Mouse (Mus musculus) intestine, postnatal 0 days (tissue): ENCODE measurements at regions not wholly inside any gene's neighbourhood (a gene's known extent, or its start where the extent isn't known, plus 50 kb on each side); places are given as distances from the start of the nearest gene placed in this dataset.

Experiments used
- ATAC-seq: fragments of 200-750 bp; cut with Nextera tagmentation; 2 replicates; pipeline ENCODE4 v1.8.0; 2017; ENCODE audit warnings: mild to moderate bottlenecking, moderate TSS enrichment, moderate library complexity
- H3K27ac ChIP-seq: fragments of 300-500 bp; sonication (generic); 2 replicates; pipeline ENCODE4 v1.5.1; 2014; ENCODE audit warnings: mild to moderate bottlenecking, low read depth, low read length, moderate library complexity
- H3K27me3 ChIP-seq: fragments of 300-500 bp; sonication (generic); replicated peaks from 2 replicates; pipeline ENCODE4 v1.6.1; 2014; ENCODE audit warnings: low read length, mixed read lengths; ENCODE audit not compliant: control insufficient read depth, insufficient read depth
- H3K36me3 ChIP-seq: fragments of 300-500 bp; sonication (generic); 2 replicates; pipeline ENCODE4 v1.6.1; 2014; ENCODE audit warnings: mild to moderate bottlenecking, moderate library complexity; ENCODE audit not compliant: control insufficient read depth, insufficient read depth
- H3K4me1 ChIP-seq: fragments of 300-500 bp; sonication (generic); replicated peaks from 2 replicates; pipeline ENCODE4 v1.6.1; 2014; ENCODE audit warnings: antibody characterized with exemption, low read length, mixed read lengths; ENCODE audit not compliant: control insufficient read depth, insufficient read depth
- H3K4me2 ChIP-seq: fragments of 300-500 bp; sonication (generic); replicated peaks from 2 replicates; pipeline ENCODE4 v1.6.1; 2014; ENCODE audit warnings: low read depth, mild to moderate bottlenecking, moderate library complexity
- H3K4me3 ChIP-seq: fragments of 300-500 bp; sonication (generic); 2 replicates; pipeline ENCODE4 v1.5.1; 2014; ENCODE audit warnings: low read depth, low read length
- H3K9ac ChIP-seq: fragments of 300-500 bp; sonication (generic); 2 replicates; pipeline ENCODE4 v1.6.1; 2014; ENCODE audit warnings: mild to moderate bottlenecking, low read depth, low read length
- H3K9me3 ChIP-seq: fragments of 300-500 bp; sonication (generic); 2 replicates; pipeline ENCODE4 v1.6.1; 2016; ENCODE audit warnings: mixed run types; ENCODE audit not compliant: control insufficient read depth
- CTCF ChIP-seq: sonication (generic); IDR thresholded peaks from 2 replicates; pipeline ENCODE4 v1.5.1; 2016; ENCODE audit warnings: low read depth, mild to moderate bottlenecking, control low read depth, antibody characterized with exemption, moderate library complexity
- WGBS: fragments of 180-500 bp; shearing (Covaris S2); extraction: QIAGEN DNeasy Blood & Tissue Kit; methylation state at CpG from one replicate; pipeline ENCODE4 v1.1.7; 2014; 5-methylcytosine and 5-hydroxymethylcytosine counted together

DNA sequence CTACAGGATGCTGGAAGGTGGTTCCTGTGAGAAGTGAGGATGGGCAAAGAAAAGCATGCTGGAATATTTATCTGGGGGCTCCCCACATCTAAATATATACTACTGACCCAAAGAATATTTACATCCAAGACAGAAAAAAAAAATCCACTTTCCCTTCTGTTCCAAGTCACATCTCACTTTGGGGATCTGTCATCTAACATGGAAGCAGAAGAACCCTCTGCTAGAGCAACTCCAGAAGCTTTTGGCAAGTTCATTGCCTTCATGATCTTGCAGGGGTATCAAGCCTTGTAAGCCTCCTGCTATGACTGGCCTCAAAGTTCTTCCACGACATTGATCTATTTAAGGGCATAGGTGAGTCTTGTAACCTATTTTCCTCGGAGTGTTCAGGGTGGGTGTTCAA, 64.9 kb upstream of the Spdye4c start:
- H3K4me1 ChIP-seq, result no peaks in the 10 kb centered on the region
- H3K4me3 ChIP-seq, result no peak overlapping the region
- H3K27me3 ChIP-seq, result no peaks in the 10 kb centered on the region
- no peak overlapping the region for H3K27ac ChIP-seq
- no peaks in the 10 kb centered on the region for H3K9me3 ChIP-seq
- no peak for ATAC-seq
- H3K36me3 ChIP-seq, result no peaks in the 10 kb centered on the region
- H3K4me2 ChIP-seq, result no peak overlapping the region
- WGBS, result 69% methylated on average over 2 of the region's 2 CpGs
- no peak for TF ChIP-seq CTCF
- no peak overlapping the region for H3K9ac ChIP-seq

DNA sequence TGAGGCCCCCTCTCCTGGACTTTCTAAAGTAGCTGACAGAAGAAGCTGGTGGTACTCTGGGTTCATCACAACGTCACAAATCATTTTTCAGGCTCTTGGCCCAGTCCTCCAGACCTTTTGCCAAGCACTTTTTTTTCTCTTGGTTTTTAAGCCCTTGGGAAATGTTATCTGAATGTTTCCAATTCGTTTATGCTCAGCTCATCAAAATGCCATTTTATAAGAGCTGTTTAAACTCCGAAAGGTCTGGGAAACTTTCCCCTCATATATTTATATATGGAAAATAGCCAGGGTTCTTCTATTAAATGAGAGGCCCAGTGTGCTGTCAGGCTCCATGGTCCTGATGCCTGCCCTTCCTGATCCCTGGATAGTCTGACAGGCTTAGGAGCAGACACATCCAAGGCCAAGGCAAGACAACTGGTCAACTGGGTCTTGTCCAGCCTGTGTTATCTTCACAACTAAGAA, 64.1 kb upstream of the Spdye4c start:
- no peak overlapping the region for H3K9ac ChIP-seq
- no peak overlapping the region for H3K4me3 ChIP-seq
- H3K27me3 ChIP-seq, result no peaks in the 10 kb centered on the region
- WGBS, result 56% methylated on average over 3 of the region's 3 CpGs
- H3K27ac ChIP-seq, result no peak overlapping the region
- no peak overlapping the region for H3K4me2 ChIP-seq
- TF ChIP-seq CTCF, result no peak
- no peaks in the 10 kb centered on the region for H3K4me1 ChIP-seq
- H3K9me3 ChIP-seq, result no peaks in the 10 kb centered on the region
- ATAC-seq, result no peak
- no peaks in the 10 kb centered on the region for H3K36me3 ChIP-seq

GRCm38 (mm10) chr2:128536294-128536693, 54.7 kb upstream of the Spdye4c start:
- 81% methylated on average over 3 of the region's 3 CpGs for WGBS
- no peak overlapping the region for H3K27ac ChIP-seq
- no peak overlapping the region for H3K9ac ChIP-seq
- H3K4me1 ChIP-seq, result no peaks in the 10 kb centered on the region
- no peaks in the 10 kb centered on the region for H3K27me3 ChIP-seq
- no peak overlapping the region for H3K4me2 ChIP-seq
- H3K36me3 ChIP-seq, result no peaks in the 10 kb centered on the region
- TF ChIP-seq CTCF, result no peak
- no peak for ATAC-seq
- no peaks in the 10 kb centered on the region for H3K9me3 ChIP-seq
- H3K4me3 ChIP-seq, result no peak overlapping the region

DNA sequence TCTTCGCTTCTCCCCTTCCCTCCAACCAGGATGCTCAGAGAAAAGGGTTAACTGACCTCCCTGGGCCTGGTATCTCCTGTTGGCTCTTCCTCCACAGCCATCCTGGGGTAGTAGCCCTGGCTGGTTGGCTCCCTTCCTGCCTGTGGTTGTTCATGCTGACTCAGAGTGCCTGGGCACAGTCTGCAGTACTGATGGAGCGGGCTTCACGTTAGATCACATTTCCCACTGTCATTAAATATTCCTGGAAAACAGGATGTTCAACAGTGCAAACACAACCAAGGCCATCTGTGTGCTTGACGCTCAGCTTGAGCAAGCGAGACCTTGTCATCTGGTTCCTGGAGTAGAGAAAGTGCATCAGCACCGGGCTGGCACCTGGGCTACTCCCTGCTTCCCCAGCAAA, 53.6 kb upstream of the Spdye4c start:
- Histone ChIP-seq H3K9me3 (no peaks in the 10 kb centered on the region), H3K36me3 (no peaks in the 10 kb centered on the region), H3K4me3 (no peak overlapping the region), H3K9ac (no peak overlapping the region), H3K27me3 (no peaks in the 10 kb centered on the region), H3K4me1 (no peaks in the 10 kb centered on the region), H3K4me2 (no peak overlapping the region), H3K27ac (no peak overlapping the region)
- no peak for TF ChIP-seq CTCF
- ATAC-seq, result no peak
- WGBS, result 74% methylated on average over 6 of the region's 6 CpGs

DNA sequence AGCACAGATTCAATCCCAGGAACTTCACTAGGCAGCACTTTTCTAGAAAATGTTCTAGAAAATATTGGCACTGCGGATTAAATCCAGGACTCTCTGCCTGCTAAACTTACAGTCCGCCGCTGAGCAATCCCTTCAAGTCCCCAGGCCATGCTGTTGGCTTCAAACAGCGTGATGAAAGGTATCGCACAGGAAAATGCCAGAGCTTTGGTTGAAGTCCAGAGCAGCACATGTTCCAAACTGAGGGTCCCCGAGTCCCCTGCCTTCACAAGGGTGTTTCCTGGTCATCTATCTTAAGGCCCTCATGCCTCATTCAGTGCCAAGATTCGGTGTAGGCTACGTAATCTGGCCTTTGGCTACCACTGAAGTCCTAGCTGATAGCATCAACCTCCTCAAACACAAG, 52.3 kb upstream of the Spdye4c start:
- H3K4me2 ChIP-seq, result no peak overlapping the region
- no peak overlapping the region for H3K27ac ChIP-seq
- no peaks in the 10 kb centered on the region for H3K4me1 ChIP-seq
- H3K4me3 ChIP-seq, result no peak overlapping the region
- H3K9me3 ChIP-seq, result no peaks in the 10 kb centered on the region
- no peak for ATAC-seq
- H3K9ac ChIP-seq, result no peak overlapping the region
- H3K27me3 ChIP-seq, result no peaks in the 10 kb centered on the region
- 90% methylated on average over 8 of the region's 8 CpGs for WGBS
- H3K36me3 ChIP-seq, result no peaks in the 10 kb centered on the region
- TF ChIP-seq CTCF, result no peak
